Mouse (Mus musculus): ENCODE measurements at regions not wholly inside any gene's neighbourhood (a gene's known extent, or its start where the extent isn't known, plus 50 kb on each side); places are given as distances from the start of the nearest gene placed in this dataset.
A peak's percentile ranks its signal among the peaks of the same experiment; 100 is the strongest.

DNA sequence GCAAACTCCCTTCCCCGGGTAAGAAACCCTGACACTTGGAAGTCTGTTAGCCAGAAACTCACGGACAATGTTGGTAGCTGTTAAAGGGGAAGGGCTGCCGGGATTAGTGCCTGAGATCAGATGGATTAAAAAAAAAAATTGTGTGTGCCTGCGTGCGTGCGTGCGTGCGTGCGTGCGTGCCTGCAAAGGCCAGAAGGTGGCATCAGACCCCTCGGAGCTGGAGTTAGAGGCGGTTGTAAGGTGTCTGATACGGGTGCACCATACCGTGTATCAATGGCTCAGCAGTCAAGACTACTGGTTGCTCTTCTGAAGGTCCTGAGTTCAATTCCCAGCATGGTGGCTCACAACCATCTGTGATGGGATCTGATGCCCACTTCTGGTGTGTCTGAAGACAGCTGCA, 59.0 kb upstream of the Ccdc167 start:
- DNase-seq = no peak

DNA sequence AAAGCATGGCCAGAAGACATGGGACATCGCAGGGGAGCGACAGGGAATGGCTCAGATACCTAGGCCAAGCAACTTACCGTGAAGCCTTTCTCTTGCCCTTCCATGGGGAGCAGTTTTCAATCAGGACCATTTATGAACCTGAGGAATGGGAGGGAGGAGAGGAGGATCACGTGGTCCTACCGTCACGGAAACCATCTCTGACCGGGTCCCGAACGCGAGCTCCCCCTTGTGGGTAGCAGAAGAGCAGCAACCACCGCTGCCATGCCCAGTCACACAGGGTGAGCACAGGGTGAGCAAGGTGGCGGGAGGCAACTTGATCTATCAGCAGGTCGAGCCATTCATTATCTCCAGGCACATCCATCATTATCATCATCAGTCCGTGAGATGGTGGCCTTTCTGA, 56.5 kb upstream of the Ccdc167 start:
- peak; percentile 75 to 78 for DNase-seq

DNA sequence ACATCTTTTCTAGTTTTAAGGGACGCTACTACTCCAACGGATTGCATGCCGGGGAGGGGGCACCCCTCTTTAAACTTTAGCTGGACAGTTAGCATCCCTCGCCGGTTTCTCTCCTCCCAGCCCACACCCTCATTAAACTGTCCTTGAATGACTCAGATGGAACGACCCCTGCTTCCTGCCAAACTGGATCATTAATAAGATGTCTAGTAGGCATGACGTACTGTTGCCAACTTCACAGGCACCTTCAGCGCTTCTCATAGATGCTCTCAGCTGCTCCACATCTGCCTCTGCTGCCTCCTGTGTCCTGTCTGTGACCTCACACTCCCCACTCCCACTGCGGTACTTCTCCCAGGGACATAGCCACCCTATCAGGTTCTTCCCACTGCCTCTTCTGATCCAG, 54.1 kb upstream of the Ccdc167 start:
- DNase-seq = peak in 1 of 2 experiments; percentile 34

DNA sequence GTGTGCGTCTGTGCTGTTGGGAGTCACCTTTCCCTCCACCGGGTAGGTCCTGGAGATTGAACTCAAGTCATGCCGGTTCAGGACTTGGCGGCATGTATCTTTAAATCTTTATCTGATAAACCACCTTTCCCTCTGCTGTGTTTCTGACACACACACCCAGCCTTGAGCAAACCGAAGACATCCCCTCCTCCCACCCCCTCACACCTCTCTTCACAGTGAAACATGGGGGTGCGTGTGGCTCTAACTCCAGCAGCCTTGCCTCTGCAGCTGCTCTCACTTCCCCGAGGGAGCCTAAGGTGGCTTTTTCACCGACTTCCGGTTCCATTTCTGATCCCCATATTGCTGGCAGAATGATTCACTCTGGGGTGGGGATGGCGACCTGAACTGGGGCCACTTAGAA, 52.8 kb upstream of the Ccdc167 start:
- peak; percentile 67 to 83 for DNase-seq

DNA sequence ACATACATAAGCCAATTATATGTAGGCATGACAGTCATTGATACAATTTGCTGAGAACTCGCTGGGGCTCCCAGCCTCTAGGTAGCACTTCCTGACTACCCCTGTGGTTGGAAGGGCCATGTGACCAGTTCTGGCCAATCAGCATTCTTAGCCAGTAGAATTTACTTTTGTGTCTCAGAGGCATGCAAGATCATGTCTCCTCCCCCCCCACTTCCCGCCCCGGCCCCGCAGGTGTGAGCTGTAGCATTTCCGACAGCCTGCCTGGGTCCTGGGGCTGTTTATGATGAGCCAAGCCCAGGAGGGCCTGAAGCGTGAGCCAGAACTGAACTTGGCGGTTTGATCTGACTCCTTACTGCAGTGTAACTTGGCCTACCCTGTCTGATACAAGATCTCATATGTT, 52.3 kb upstream of the Ccdc167 start:
- DNase-seq = peak; percentile 87 to 93

DNA sequence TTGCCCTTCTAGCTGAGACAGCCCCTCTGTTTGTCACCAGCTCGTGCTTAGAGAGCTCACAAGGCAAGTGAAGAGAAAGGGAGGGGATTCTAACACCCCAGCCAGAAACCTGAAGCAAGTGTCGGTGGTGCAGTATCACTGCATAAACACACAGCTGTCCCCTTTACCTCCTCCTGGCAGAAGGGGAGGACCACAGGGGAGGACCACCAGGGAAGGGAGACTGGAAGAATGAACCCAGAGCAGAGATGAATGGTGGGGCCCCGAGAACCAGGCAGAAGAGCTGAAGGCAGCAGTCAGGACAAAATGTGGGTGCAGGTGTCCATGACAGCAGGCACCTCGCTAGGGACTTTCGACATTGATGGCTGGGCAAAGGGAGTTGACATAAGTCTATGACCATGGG, 51.8 kb upstream of the Ccdc167 start:
- DNase-seq = peak in 1 of 2 experiments; percentile 67
